Mouse (Mus musculus) limb, embryonic 13.5 days (tissue): ENCODE measurements around the gene Trpm1. TPM values are rescaled to one million over a fixed set of nuclear protein-coding genes. Genes with fewer than 3 reads are reported as not detected.

ENCODE experiments used
- ATAC-seq: fragments of 200-750 bp; cut with Nextera tagmentation; 2 replicates; pipeline ENCODE4 v1.8.0; 2017; ENCODE audit warnings: low read depth, moderate number of reproducible peaks, moderate TSS enrichment; ENCODE audit not compliant: low FRiP score
- H3K27ac ChIP-seq: fragments of 300-500 bp; sonication (generic); 2 replicates; pipeline ENCODE4 v1.5.1; 2015; ENCODE audit warnings: inconsistent platforms, mild to moderate bottlenecking, moderate library complexity
- H3K27me3 ChIP-seq: fragments of 300-500 bp; sonication (generic); 2 replicates; pipeline ENCODE4 v1.6.1; 2015; ENCODE audit warnings: mild to moderate bottlenecking, inconsistent platforms
- H3K36me3 ChIP-seq: fragments of 300-500 bp; sonication (generic); 2 replicates; pipeline ENCODE4 v1.6.1; 2015; ENCODE audit warnings: inconsistent platforms, mild to moderate bottlenecking, moderate library complexity
- H3K4me1 ChIP-seq: fragments of 300-500 bp; sonication (generic); 2 replicates; pipeline ENCODE4 v1.6.1; 2015; ENCODE audit warnings: inconsistent platforms
- H3K4me2 ChIP-seq: fragments of 300-500 bp; sonication (generic); replicated peaks from 2 replicates; pipeline ENCODE4 v1.6.1; 2015; ENCODE audit warnings: inconsistent platforms, mild to moderate bottlenecking, moderate library complexity
- H3K4me3 ChIP-seq: fragments of 300-500 bp; sonication (generic); 2 replicates; pipeline ENCODE4 v1.5.1; 2015; ENCODE audit warnings: moderate library complexity, mild to moderate bottlenecking, inconsistent platforms
- H3K9ac ChIP-seq: fragments of 300-500 bp; sonication (generic); 2 replicates; pipeline ENCODE4 v1.6.1; 2015; ENCODE audit warnings: mild to moderate bottlenecking, inconsistent platforms
- H3K9me3 ChIP-seq: fragments of 300-500 bp; sonication (generic); 2 replicates; pipeline ENCODE4 v1.6.1; 2016; ENCODE audit warnings: inconsistent platforms
- WGBS: fragments of 180-500 bp; shearing (Covaris S2); methylation state at CpG from one replicate; pipeline ENCODE4 v1.1.7; 2015; 5-methylcytosine and 5-hydroxymethylcytosine counted together
- polyA plus RNA-seq: library from polyadenylated mRNA; unstranded; fragments of >200 nt; fragmentation: Nextera tagmentation; extraction: Ambion mirVana; gene quantifications from 2 replicates; pipeline ENCODE4 v1.2.1, GENCODE M21; 2015

Gene Trpm1
- polyA plus RNA-seq, 1 experiment from 2014 or later = 0.33 TPM

- Histone ChIP-seq H3K9ac (no peak overlapping the region), H3K4me2 (no peak overlapping the region), H3K9me3 (no peaks in the 10 kb centered on the region), H3K27me3 (no peaks in the 10 kb centered on the region), H3K27ac (no peak overlapping the region), H3K36me3 (no peaks in the 10 kb centered on the region), H3K4me3 (no peak overlapping the region), H3K4me1 (no peaks in the 10 kb centered on the region)
- ATAC-seq = no peak
- 86% methylated on average over 4 of the region's 4 CpGs for WGBS
These were observed 25.7 kb downstream of the Trpm1 start for GRCm38 (mm10) chr7:64179310-64179709.

GRCm38 (mm10) chr7:64185203-64185931, 31.7 kb downstream of the Trpm1 start:
- Histone ChIP-seq H3K4me3 (no peak overlapping the region), H3K4me2 (no peak overlapping the region), H3K4me1 (peaks cover 5% of the 10 kb centered on the region), H3K36me3 (no peaks in the 10 kb centered on the region), H3K9me3 (no peaks in the 10 kb centered on the region), H3K27me3 (no peaks in the 10 kb centered on the region), H3K9ac (no peak overlapping the region), H3K27ac (no peak overlapping the region)
- ATAC-seq = peak; percentile 57; the same call in 1 of the 2 replicates
- WGBS = 24% methylated on average over 10 of the region's 10 CpGs

- Histone ChIP-seq H3K27ac (no peak overlapping the region), H3K4me1 (peaks cover 5% of the 10 kb centered on the region), H3K27me3 (no peaks in the 10 kb centered on the region), H3K4me3 (no peak overlapping the region), H3K9ac (no peak overlapping the region), H3K4me2 (no peak overlapping the region), H3K9me3 (no peaks in the 10 kb centered on the region), H3K36me3 (no peaks in the 10 kb centered on the region)
- no peak for ATAC-seq
- WGBS = 53% methylated on average over 3 of the region's 3 CpGs
These were observed 32.3 kb downstream of the Trpm1 start for GRCm38 (mm10) chr7:64185932-64186312.

GRCm38 (mm10) chr7:64192261-64192943, 38.8 kb downstream of the Trpm1 start:
- 40% methylated on average over 14 of the region's 14 CpGs for WGBS
- no peak overlapping the region for H3K4me2 ChIP-seq
- H3K27me3 ChIP-seq = no peaks in the 10 kb centered on the region
- no peak overlapping the region for H3K4me3 ChIP-seq
- no peaks in the 10 kb centered on the region for H3K36me3 ChIP-seq
- H3K27ac ChIP-seq = no peak overlapping the region
- H3K4me1 ChIP-seq = peaks cover 17% of the 10 kb centered on the region
- ATAC-seq = peak; percentile 40; the same call in 1 of the 2 replicates
- H3K9ac ChIP-seq = no peak overlapping the region
- no peaks in the 10 kb centered on the region for H3K9me3 ChIP-seq

GRCm38 (mm10) chr7:64193476-64193875, 39.8 kb downstream of the Trpm1 start:
- H3K4me3 ChIP-seq = no peak overlapping the region
- H3K27me3 ChIP-seq = no peaks in the 10 kb centered on the region
- no peaks in the 10 kb centered on the region for H3K36me3 ChIP-seq
- no peak overlapping the region for H3K27ac ChIP-seq
- H3K4me2 ChIP-seq = no peak overlapping the region
- WGBS = 54% methylated on average over 5 of the region's 5 CpGs
- no peak overlapping the region for H3K9ac ChIP-seq
- ATAC-seq = peak; percentile 32; the same call in 1 of the 2 replicates
- peaks cover 17% of the 10 kb centered on the region for H3K4me1 ChIP-seq
- H3K9me3 ChIP-seq = no peaks in the 10 kb centered on the region

- Histone ChIP-seq H3K4me1 (peaks cover 17% of the 10 kb centered on the region), H3K4me3 (no peak overlapping the region), H3K9ac (no peak overlapping the region), H3K9me3 (no peaks in the 10 kb centered on the region), H3K36me3 (no peaks in the 10 kb centered on the region), H3K27me3 (no peaks in the 10 kb centered on the region), H3K27ac (no peak overlapping the region), H3K4me2 (no peak overlapping the region)
- no peak for ATAC-seq
- WGBS = 77% methylated on average over 3 of the region's 3 CpGs
These were observed 42.5 kb downstream of the Trpm1 start for GRCm38 (mm10) chr7:64196114-64196513.

- Histone ChIP-seq H3K4me1 (no peaks in the 10 kb centered on the region), H3K9ac (no peak overlapping the region), H3K27me3 (no peaks in the 10 kb centered on the region), H3K4me2 (no peak overlapping the region), H3K36me3 (no peaks in the 10 kb centered on the region), H3K4me3 (no peak overlapping the region), H3K27ac (no peak overlapping the region), H3K9me3 (no peaks in the 10 kb centered on the region)
- WGBS = 8% methylated on average over 5 of the region's 5 CpGs
- no peak for ATAC-seq
These were observed 55.1 kb downstream of the Trpm1 start for GRCm38 (mm10) chr7:64208700-64209099.

GRCm38 (mm10) chr7:64212870-64213269, 59.2 kb downstream of the Trpm1 start:
- H3K27ac ChIP-seq = no peak overlapping the region
- H3K4me1 ChIP-seq = no peaks in the 10 kb centered on the region
- H3K4me2 ChIP-seq = no peak overlapping the region
- H3K36me3 ChIP-seq = no peaks in the 10 kb centered on the region
- no peak for ATAC-seq
- H3K4me3 ChIP-seq = no peak overlapping the region
- no peaks in the 10 kb centered on the region for H3K27me3 ChIP-seq
- no peak overlapping the region for H3K9ac ChIP-seq
- WGBS = 90% methylated on average over 4 of the region's 4 CpGs
- H3K9me3 ChIP-seq = no peaks in the 10 kb centered on the region

GRCm38 (mm10) chr7:64214066-64214465, 60.4 kb downstream of the Trpm1 start:
- Histone ChIP-seq H3K9me3 (no peaks in the 10 kb centered on the region), H3K4me2 (no peak overlapping the region)
- 74% methylated on average over 4 of the region's 4 CpGs for WGBS

GRCm38 (mm10) chr7:64215613-64216012, 62.0 kb downstream of the Trpm1 start:
- WGBS = 76% methylated on average over 4 of the region's 4 CpGs
- no peak overlapping the region for H3K27ac ChIP-seq
- H3K9me3 ChIP-seq = no peaks in the 10 kb centered on the region
- no peaks in the 10 kb centered on the region for H3K4me1 ChIP-seq
- no peaks in the 10 kb centered on the region for H3K27me3 ChIP-seq
- no peaks in the 10 kb centered on the region for H3K36me3 ChIP-seq
- no peak overlapping the region for H3K4me2 ChIP-seq
- H3K9ac ChIP-seq = no peak overlapping the region
- ATAC-seq = no peak
- no peak overlapping the region for H3K4me3 ChIP-seq

More at GRCm38 (mm10) chr7:64214066-64214465, 60.4 kb downstream of the Trpm1 start:
- ATAC-seq = no peak
- H3K9ac ChIP-seq = no peak overlapping the region
- no peak overlapping the region for H3K4me3 ChIP-seq
- H3K36me3 ChIP-seq = no peaks in the 10 kb centered on the region
- H3K27ac ChIP-seq = no peak overlapping the region
- no peaks in the 10 kb centered on the region for H3K4me1 ChIP-seq
- H3K27me3 ChIP-seq = no peaks in the 10 kb centered on the region

GRCm38 (mm10) chr7:64217428-64217827, 63.8 kb downstream of the Trpm1 start:
- Histone ChIP-seq H3K4me2 (no peak overlapping the region), H3K36me3 (no peaks in the 10 kb centered on the region), H3K9me3 (no peaks in the 10 kb centered on the region), H3K4me3 (no peak overlapping the region), H3K27ac (no peak overlapping the region), H3K4me1 (no peaks in the 10 kb centered on the region), H3K9ac (no peak overlapping the region), H3K27me3 (no peaks in the 10 kb centered on the region)
- 87% methylated on average over 7 of the region's 7 CpGs for WGBS
- no peak for ATAC-seq

- Histone ChIP-seq H3K4me3 (no peak overlapping the region), H3K4me1 (no peaks in the 10 kb centered on the region), H3K36me3 (no peaks in the 10 kb centered on the region), H3K9me3 (no peaks in the 10 kb centered on the region), H3K27me3 (no peaks in the 10 kb centered on the region), H3K9ac (no peak overlapping the region), H3K4me2 (no peak overlapping the region), H3K27ac (no peak overlapping the region)
- ATAC-seq = no peak
- WGBS = 79% methylated on average over 7 of the region's 7 CpGs
These were observed 66.1 kb downstream of the Trpm1 start for GRCm38 (mm10) chr7:64219765-64220164.
